Mouse (Mus musculus) embryonic fibroblast, embryonic 13.5 days (primary cell): ENCODE measurements around the gene Ubn1. TPM values are rescaled to one million over a fixed set of nuclear protein-coding genes. Genes with fewer than 3 reads are reported as not detected.

Experiments used
- H3K27ac ChIP-seq: 2 replicates; pipeline ENCODE4 v1.5.1; 2012; ENCODE audit warnings: low read length, control low read depth, inconsistent platforms; ENCODE audit not compliant: insufficient read depth
- H3K4me1 ChIP-seq: 2 replicates; pipeline ENCODE4 v1.6.1; 2011; ENCODE audit warnings: low read length; ENCODE audit not compliant: control insufficient read depth, insufficient read depth
- H3K4me3 ChIP-seq: 2 replicates; pipeline ENCODE4 v1.5.1; 2011; ENCODE audit warnings: mild to moderate bottlenecking, control low read depth, low read length; ENCODE audit not compliant: insufficient read depth
- CTCF ChIP-seq: IDR thresholded peaks from 2 replicates; pipeline ENCODE4 v1.5.1; 2011; ENCODE audit warnings: mild to moderate bottlenecking, control low read depth, low read length, moderate library complexity, borderline replicate concordance; ENCODE audit not compliant: insufficient read depth
- POLR2A ChIP-seq: IDR thresholded peaks from 2 replicates; pipeline ENCODE4 v1.6.1; 2011; ENCODE audit warnings: low read depth, mild to moderate bottlenecking, control low read depth, low read length, moderate library complexity
- polyA plus RNA-seq: library from polyadenylated mRNA; stranded (reverse); fragments of >200 nt; gene quantifications from 2 replicates; pipeline ENCODE4 v1.2.4, GENCODE M21; 2011; ENCODE audit warnings: low read depth; ENCODE audit not compliant: missing spikeins, insufficient read length

Ubn1 gene
- polyA plus RNA-seq, 1 experiment: 30.7 TPM

GRCm38 (mm10) chr16:5071974-5072373 is 22.1 kb downstream of the Ubn1 start:
- Histone ChIP-seq H3K4me1 (no peaks in the 10 kb centered on the region; the same call in 1 of the 2 replicates), H3K4me3 (no peak overlapping the region), H3K27ac (no peak overlapping the region)
- TF ChIP-seq POLR2A (no peak), CTCF (no peak)

GRCm38 (mm10) chr16:5074341-5074740 is 24.5 kb downstream of the Ubn1 start:
- TF ChIP-seq POLR2A: no peak
- TF ChIP-seq CTCF: no peak
- Histone ChIP-seq H3K4me1 (no peaks in the 10 kb centered on the region; the same call in 1 of the 2 replicates), H3K4me3 (no peak overlapping the region), H3K27ac (no peak overlapping the region)

- no peak for TF ChIP-seq POLR2A
- no peak for TF ChIP-seq CTCF
- Histone ChIP-seq H3K4me1 (0 out of 2 replicates have a peak, but pooled peaks cover 2% of the 10 kb centered on the region), H3K27ac (no peak overlapping the region), H3K4me3 (no peak overlapping the region)
Measured at GRCm38 (mm10) chr16:5085196-5085595, 35.3 kb downstream of the Ubn1 start.

- TF ChIP-seq POLR2A (no peak), CTCF (no peak)
- H3K4me1 ChIP-seq: 0 out of 2 replicates have a peak, but pooled peaks cover 2% of the 10 kb centered on the region
- no peak overlapping the region for H3K4me3 ChIP-seq
- no peak overlapping the region for H3K27ac ChIP-seq
Measured at GRCm38 (mm10) chr16:5086179-5086578, 36.3 kb downstream of the Ubn1 start.

- H3K4me1 ChIP-seq: 0 out of 2 replicates have a peak, but pooled peaks cover 2% of the 10 kb centered on the region
- no peak overlapping the region for H3K4me3 ChIP-seq
- TF ChIP-seq CTCF (no peak), POLR2A (no peak)
- H3K27ac ChIP-seq: no peak overlapping the region
Measured at GRCm38 (mm10) chr16:5089021-5089420, 39.2 kb downstream of the Ubn1 start.

- no peak overlapping the region for H3K4me3 ChIP-seq
- H3K27ac ChIP-seq: no peak overlapping the region
- no peaks in the 10 kb centered on the region for H3K4me1 ChIP-seq
- TF ChIP-seq CTCF: no peak
- TF ChIP-seq POLR2A: no peak
Measured at GRCm38 (mm10) chr16:5093285-5093684, 43.4 kb downstream of the Ubn1 start.

- Histone ChIP-seq H3K4me1 (no peaks in the 10 kb centered on the region), H3K27ac (no peak overlapping the region), H3K4me3 (no peak overlapping the region)
- TF ChIP-seq CTCF (no peak), POLR2A (no peak)
Measured at GRCm38 (mm10) chr16:5096504-5096903, 46.6 kb downstream of the Ubn1 start.

- no peak overlapping the region for H3K4me3 ChIP-seq
- no peak overlapping the region for H3K27ac ChIP-seq
- TF ChIP-seq CTCF: no peak
- no peak for TF ChIP-seq POLR2A
- no peaks in the 10 kb centered on the region for H3K4me1 ChIP-seq
Measured at GRCm38 (mm10) chr16:5101000-5101399, 51.1 kb downstream of the Ubn1 start.

GRCm38 (mm10) chr16:5109877-5110276 is 60.0 kb downstream of the Ubn1 start:
- Histone ChIP-seq H3K4me3 (no peak overlapping the region), H3K4me1 (no peaks in the 10 kb centered on the region), H3K27ac (no peak overlapping the region)
- no peak for TF ChIP-seq CTCF
- TF ChIP-seq POLR2A: no peak

GRCm38 (mm10) chr16:5111021-5111420 is 61.2 kb downstream of the Ubn1 start:
- H3K27ac ChIP-seq: no peak overlapping the region
- TF ChIP-seq POLR2A (no peak), CTCF (no peak)
- no peak overlapping the region for H3K4me3 ChIP-seq
- H3K4me1 ChIP-seq: no peaks in the 10 kb centered on the region
